Mouse (Mus musculus) midbrain, embryonic 13.5 days (tissue): ENCODE results near the gene Il20rb. TPM values are rescaled to one million over a fixed set of nuclear protein-coding genes. Genes with fewer than 3 reads are reported as not detected.

Experiments
- ATAC-seq: fragments of 200-750 bp; cut with Nextera tagmentation; 2 replicates; pipeline ENCODE4 v1.8.0; 2017; ENCODE audit warnings: mild to moderate bottlenecking, moderate TSS enrichment, moderate library complexity
- H3K27ac ChIP-seq: fragments of 300-500 bp; sonication (generic); 2 replicates; pipeline ENCODE4 v1.5.1; 2015; ENCODE audit warnings: inconsistent platforms, mild to moderate bottlenecking, moderate library complexity
- H3K27me3 ChIP-seq: fragments of 300-500 bp; sonication (generic); 2 replicates; pipeline ENCODE4 v1.6.1; 2015; ENCODE audit warnings: mild to moderate bottlenecking, inconsistent platforms
- H3K36me3 ChIP-seq: fragments of 300-500 bp; sonication (generic); 2 replicates; pipeline ENCODE4 v1.6.1; 2015; ENCODE audit warnings: mild to moderate bottlenecking, inconsistent platforms
- H3K4me1 ChIP-seq: fragments of 300-500 bp; sonication (generic); replicated peaks from 2 replicates; pipeline ENCODE4 v1.6.1; 2015; ENCODE audit warnings: inconsistent platforms
- H3K4me2 ChIP-seq: fragments of 300-500 bp; sonication (generic); replicated peaks from 2 replicates; pipeline ENCODE4 v1.6.1; 2015; ENCODE audit warnings: moderate library complexity, mild to moderate bottlenecking, inconsistent platforms
- H3K4me3 ChIP-seq: fragments of 300-500 bp; sonication (generic); replicated peaks from 2 replicates; pipeline ENCODE4 v1.5.1; 2015; ENCODE audit warnings: mild to moderate bottlenecking, inconsistent platforms
- H3K9ac ChIP-seq: fragments of 300-500 bp; sonication (generic); replicated peaks from 2 replicates; pipeline ENCODE4 v1.6.1; 2015; ENCODE audit warnings: mild to moderate bottlenecking, inconsistent platforms
- H3K9me3 ChIP-seq: fragments of 300-500 bp; sonication (generic); 2 replicates; pipeline ENCODE4 v1.6.1; 2016; ENCODE audit warnings: mild to moderate bottlenecking, inconsistent platforms
- WGBS: fragments of 180-500 bp; shearing (Covaris S2); methylation state at CpG from one replicate; pipeline ENCODE4 v1.1.7; 2015; 5-methylcytosine and 5-hydroxymethylcytosine counted together
- polyA plus RNA-seq: library from polyadenylated mRNA; unstranded; fragments of >200 nt; fragmentation: Nextera tagmentation; extraction: Ambion mirVana; gene quantifications from 2 replicates; pipeline ENCODE4 v1.2.1, GENCODE M21; 2015

Gene Il20rb
- polyA plus RNA-seq, 1 experiment from 2014 or later: 0.86 TPM

DNA sequence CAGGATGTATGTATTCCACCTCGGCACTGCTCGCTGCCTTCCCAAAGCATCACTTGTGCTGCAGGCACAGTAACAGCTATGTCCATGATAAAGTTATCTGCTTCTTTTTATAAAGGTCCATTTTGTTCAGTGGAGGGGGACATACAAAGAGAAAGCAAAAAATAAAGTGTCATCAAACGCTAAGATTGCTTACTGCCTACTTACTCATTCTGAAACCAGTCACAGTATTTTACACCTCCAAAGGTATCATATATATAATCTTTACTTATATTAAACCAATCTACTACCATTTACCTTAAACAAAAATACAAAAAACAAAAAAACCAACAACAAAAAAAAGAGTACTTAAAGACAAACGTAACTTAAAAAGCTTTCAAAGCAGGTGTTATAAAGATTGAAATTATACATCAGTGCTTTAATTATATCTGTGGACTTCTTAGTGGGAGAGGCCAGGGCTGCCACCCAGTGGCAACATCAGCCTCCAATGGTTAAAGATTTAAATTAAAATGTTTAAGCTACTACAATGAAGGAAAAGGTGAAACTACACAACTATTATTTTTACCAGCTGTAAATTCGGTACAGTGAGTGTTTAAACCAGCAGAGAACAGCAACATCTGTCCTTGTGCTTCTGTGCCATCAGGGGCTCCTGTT is 7.1 kb upstream of the Il20rb start:
- no peak for ATAC-seq
- no peak overlapping the region for H3K9ac ChIP-seq
- 0 out of 2 replicates have a peak, but pooled peaks cover 4% of the 10 kb centered on the region for H3K36me3 ChIP-seq
- H3K4me3 ChIP-seq: no peak overlapping the region
- H3K9me3 ChIP-seq: no peaks in the 10 kb centered on the region
- no peaks in the 10 kb centered on the region for H3K4me1 ChIP-seq
- no peak overlapping the region for H3K27ac ChIP-seq
- no peak overlapping the region for H3K4me2 ChIP-seq
- 89% methylated on average over 5 of the region's 5 CpGs for WGBS
- H3K27me3 ChIP-seq: no peaks in the 10 kb centered on the region

DNA sequence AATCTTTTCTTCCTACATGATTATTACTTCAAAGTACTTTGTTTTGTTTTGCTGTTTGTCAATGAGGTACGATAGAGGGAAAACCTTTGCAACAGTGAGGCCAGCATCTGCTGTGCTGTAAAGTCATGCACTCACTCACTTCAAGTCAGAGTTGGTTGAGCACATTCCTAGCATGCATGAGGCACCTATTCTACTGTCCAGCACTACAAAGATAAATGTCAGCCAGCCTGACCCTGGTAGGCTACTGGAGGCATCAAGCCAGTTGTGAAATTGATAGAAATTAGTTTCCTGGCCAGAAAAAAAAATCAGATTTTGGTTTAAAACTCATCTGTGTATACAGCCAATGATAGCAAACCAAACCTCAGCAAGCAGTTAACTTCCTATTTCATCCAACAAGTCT is 4.8 kb upstream of the Il20rb start:
- Histone ChIP-seq H3K9ac (no peak overlapping the region), H3K36me3 (no peaks in the 10 kb centered on the region), H3K27ac (no peak overlapping the region), H3K4me3 (no peak overlapping the region), H3K4me1 (no peaks in the 10 kb centered on the region), H3K4me2 (no peak overlapping the region), H3K9me3 (no peaks in the 10 kb centered on the region), H3K27me3 (no peaks in the 10 kb centered on the region)
- ATAC-seq: no peak
- WGBS: 98% methylated on average over 1 of the region's 1 CpGs

DNA sequence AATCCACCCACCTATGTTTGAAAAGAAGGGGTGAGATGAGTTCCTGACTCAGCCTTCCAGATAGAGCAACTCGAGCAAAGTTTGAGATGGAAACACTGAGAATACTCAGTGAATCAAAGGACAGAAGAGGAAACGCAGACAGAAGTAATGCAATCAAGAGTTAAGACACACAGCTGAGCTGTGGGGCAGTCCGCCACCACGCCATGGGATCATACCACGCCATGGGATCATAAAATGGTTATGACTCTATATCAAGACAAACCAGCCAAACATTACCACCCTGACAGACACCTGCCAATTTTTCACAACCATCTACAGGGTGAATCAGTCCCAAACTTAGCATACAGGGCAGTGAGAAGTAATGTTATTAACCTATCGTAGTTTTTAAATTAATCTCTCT is 2.4 kb upstream of the Il20rb start:
- no peak for ATAC-seq
- H3K27me3 ChIP-seq: no peaks in the 10 kb centered on the region
- H3K9me3 ChIP-seq: no peaks in the 10 kb centered on the region
- no peak overlapping the region for H3K9ac ChIP-seq
- H3K4me3 ChIP-seq: no peak overlapping the region
- no peaks in the 10 kb centered on the region for H3K36me3 ChIP-seq
- H3K27ac ChIP-seq: no peak overlapping the region
- H3K4me2 ChIP-seq: no peak overlapping the region
- H3K4me1 ChIP-seq: no peaks in the 10 kb centered on the region
- WGBS: 96% methylated on average over 6 of the region's 6 CpGs

DNA sequence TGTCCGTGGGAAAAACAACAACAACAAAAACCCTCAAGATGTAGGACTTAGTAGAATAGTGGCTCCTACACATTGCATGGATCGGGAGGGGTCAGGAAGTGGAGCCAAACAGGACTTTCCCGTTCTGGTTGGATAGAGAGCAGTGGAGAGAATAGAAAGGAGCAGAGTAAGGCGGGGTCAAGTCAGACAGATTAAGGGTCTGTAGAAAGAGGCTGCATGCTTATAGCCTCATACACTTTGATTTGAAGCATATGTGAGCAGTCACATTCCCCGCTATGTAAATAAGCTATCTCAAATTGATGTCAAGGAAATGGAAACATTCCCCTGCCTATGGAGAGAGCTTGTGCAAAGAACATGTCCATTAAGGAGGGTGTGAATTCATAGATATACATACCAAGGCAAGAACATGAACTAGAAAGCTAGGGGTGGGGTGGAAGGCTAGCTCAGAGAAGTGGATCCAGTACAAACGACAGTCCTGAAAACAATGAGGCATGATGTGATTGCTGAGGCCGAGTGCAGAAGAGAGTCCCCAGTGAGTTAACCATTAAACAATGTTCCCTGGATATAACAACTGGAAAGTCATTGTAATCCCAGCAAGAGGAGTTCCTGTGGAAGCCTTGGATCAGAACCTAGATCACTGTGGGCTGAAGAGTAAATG is 1.6 kb upstream of the Il20rb start:
- H3K4me2 ChIP-seq: no peak overlapping the region
- no peak overlapping the region for H3K27ac ChIP-seq
- no peaks in the 10 kb centered on the region for H3K4me1 ChIP-seq
- H3K27me3 ChIP-seq: no peaks in the 10 kb centered on the region
- no peak overlapping the region for H3K4me3 ChIP-seq
- H3K9me3 ChIP-seq: no peaks in the 10 kb centered on the region
- H3K36me3 ChIP-seq: no peaks in the 10 kb centered on the region
- H3K9ac ChIP-seq: no peak overlapping the region
- no peak for ATAC-seq
- 80% methylated on average over 7 of the region's 7 CpGs for WGBS

DNA sequence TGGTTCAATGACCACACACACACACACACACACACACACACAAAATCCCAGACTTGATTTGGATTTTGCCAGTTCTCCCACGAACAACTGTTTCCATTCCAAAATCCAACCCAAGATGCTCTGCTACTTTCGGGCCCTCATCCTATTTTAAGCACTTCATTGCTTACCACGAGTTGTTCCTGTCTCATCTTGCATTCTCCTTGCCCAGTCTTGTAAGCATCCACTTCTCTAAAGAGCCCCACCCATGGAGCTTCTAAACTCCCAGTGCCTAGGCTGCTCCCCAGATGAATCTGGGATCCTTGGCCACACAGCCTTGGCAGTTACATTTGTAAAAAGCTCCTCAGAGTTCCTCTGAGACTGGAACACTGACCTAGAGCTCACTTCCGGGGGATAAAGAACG is 3.3 kb downstream of the Il20rb start:
- H3K4me3 ChIP-seq: no peak overlapping the region
- no peaks in the 10 kb centered on the region for H3K9me3 ChIP-seq
- no peaks in the 10 kb centered on the region for H3K27me3 ChIP-seq
- H3K27ac ChIP-seq: no peak overlapping the region
- WGBS: 94% methylated on average over 5 of the region's 5 CpGs
- H3K36me3 ChIP-seq: no peaks in the 10 kb centered on the region
- no peak overlapping the region for H3K9ac ChIP-seq
- H3K4me1 ChIP-seq: peaks cover 4% of the 10 kb centered on the region; the same call in 1 of the 2 replicates
- H3K4me2 ChIP-seq: no peak overlapping the region
- no peak for ATAC-seq

DNA sequence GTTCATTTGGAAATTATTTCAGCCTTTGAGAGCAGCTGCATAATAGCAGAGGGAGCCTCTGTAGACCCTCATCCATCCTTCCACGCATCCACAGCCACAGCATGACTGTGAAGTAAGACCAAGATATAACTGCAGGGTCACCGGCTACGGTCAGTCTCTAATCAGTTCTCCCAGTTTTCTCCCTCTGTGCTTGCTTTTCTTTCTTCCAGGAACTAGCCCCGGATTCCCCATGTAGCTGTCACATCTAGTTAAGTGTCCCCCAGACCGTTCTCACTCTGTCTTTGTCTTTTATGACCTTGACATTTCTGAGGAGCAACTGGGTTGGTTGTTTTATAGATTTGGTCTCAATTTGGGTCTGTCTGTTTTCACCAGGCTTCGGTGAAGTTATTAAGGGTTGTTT is 5.0 kb downstream of the Il20rb start:
- Histone ChIP-seq H3K4me1 (peaks cover 4% of the 10 kb centered on the region; the same call in 1 of the 2 replicates), H3K27me3 (no peaks in the 10 kb centered on the region), H3K4me3 (no peak overlapping the region), H3K9ac (no peak overlapping the region), H3K9me3 (peaks cover 7% of the 10 kb centered on the region), H3K27ac (0 out of 2 replicates have a peak overlapping the region, but pooled peaks have one; percentile 39), H3K4me2 (no peak overlapping the region), H3K36me3 (no peaks in the 10 kb centered on the region)
- WGBS: 68% methylated on average over 6 of the region's 6 CpGs
- no peak for ATAC-seq

DNA sequence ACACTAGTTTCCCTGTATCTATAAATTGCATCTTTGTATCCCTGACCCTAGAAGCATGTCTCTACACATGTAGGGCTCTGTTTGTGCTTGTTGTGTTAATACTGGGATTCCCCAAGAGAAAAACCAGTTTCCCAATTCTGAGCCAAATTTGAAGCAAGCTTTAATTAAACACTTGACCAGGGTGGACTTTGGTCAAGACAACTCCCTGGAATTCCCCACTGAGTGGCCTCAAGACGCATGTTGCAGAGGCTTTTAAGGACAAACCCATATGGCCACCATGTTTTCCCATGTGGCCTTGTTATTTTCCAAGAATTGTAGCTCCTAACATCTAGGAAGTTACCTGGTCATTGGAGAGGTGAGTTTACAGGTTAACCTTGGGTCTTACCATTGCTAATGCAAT is 12.5 kb downstream of the Il20rb start:
- ATAC-seq: no peak

DNA sequence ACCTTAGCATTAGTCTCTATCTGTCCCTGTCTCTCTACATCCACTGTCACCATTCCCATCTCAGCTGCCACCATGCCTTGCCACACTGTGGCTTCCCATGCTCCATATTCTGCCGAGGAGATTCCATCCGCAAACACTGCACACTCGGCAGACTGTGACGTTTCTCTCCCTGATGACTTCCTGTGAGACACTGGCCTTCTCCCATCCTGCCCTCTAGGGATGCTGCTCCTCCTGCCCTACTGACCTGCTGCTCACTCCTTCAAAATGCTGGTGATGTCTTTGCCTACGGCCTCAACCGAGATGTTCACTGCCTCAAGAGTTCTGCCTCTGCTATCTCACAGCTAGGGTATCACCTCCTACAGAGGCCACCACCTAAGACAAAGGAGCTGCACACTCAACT is 13.2 kb downstream of the Il20rb start:
- H3K27me3 ChIP-seq: no peaks in the 10 kb centered on the region
- no peak overlapping the region for H3K27ac ChIP-seq
- H3K4me3 ChIP-seq: no peak overlapping the region
- H3K36me3 ChIP-seq: no peaks in the 10 kb centered on the region
- WGBS: 92% methylated on average over 6 of the region's 6 CpGs
- H3K9ac ChIP-seq: no peak overlapping the region
- ATAC-seq: no peak
- H3K4me2 ChIP-seq: no peak overlapping the region
- no peaks in the 10 kb centered on the region for H3K4me1 ChIP-seq
- peaks cover 9% of the 10 kb centered on the region for H3K9me3 ChIP-seq

More for the DNA sequence above, 12.5 kb downstream of the Il20rb start:
- no peak overlapping the region for H3K27ac ChIP-seq
- WGBS: 97% methylated on average over 1 of the region's 1 CpGs
- H3K4me2 ChIP-seq: no peak overlapping the region
- no peaks in the 10 kb centered on the region for H3K27me3 ChIP-seq
- H3K4me1 ChIP-seq: no peaks in the 10 kb centered on the region
- H3K9me3 ChIP-seq: peaks cover 9% of the 10 kb centered on the region
- H3K36me3 ChIP-seq: no peaks in the 10 kb centered on the region
- no peak overlapping the region for H3K4me3 ChIP-seq
- H3K9ac ChIP-seq: no peak overlapping the region

DNA sequence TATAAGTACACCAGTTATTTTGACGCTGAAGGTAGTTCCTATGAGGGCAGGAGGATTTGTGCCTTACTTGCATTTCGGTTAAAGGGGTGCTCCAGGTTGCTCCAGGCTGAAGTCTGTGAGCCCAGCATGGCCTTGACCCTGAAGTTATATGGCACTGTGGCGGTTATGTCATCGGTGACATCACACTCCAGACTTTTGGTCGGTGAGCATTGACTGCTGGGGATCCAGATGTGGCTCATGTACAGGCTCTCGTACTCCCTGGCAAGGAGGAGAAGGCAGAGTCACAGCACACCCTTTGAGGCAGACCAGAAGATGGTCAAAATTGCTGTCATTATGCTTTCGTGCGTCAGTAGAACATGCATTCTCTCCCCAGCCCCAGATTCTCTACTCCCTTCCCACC is 13.7 kb downstream of the Il20rb start:
- H3K9me3 ChIP-seq: peaks cover 9% of the 10 kb centered on the region
- no peak for ATAC-seq
- H3K4me1 ChIP-seq: no peaks in the 10 kb centered on the region
- H3K36me3 ChIP-seq: no peaks in the 10 kb centered on the region
- H3K9ac ChIP-seq: no peak overlapping the region
- H3K4me3 ChIP-seq: no peak overlapping the region
- no peak overlapping the region for H3K27ac ChIP-seq
- 90% methylated on average over 8 of the region's 8 CpGs for WGBS
- H3K27me3 ChIP-seq: no peaks in the 10 kb centered on the region
- H3K4me2 ChIP-seq: no peak overlapping the region

DNA sequence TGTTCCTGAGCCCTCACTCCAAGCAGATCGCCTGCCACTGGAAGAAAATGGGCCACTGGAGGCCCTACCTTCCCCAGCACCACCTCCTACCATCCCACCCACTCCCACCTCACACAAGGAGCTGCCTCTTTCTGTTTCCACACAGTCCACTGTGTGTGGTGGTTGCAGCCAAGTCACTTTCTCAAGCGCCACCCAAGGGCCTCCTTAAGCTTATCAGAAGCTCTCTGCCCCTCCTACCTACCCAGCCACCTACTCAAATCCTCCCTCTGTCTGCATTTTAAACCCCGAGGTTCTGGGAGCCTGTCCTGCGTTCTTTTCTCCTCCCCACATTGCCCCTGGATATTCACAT is 15.0 kb downstream of the Il20rb start:
- no peak overlapping the region for H3K27ac ChIP-seq
- no peaks in the 10 kb centered on the region for H3K27me3 ChIP-seq
- H3K9me3 ChIP-seq: 0 out of 2 replicates have a peak, but pooled peaks cover 1% of the 10 kb centered on the region
- H3K4me3 ChIP-seq: no peak overlapping the region
- 67% methylated on average over 4 of the region's 4 CpGs for WGBS
- H3K36me3 ChIP-seq: no peaks in the 10 kb centered on the region
- ATAC-seq: no peak
- H3K4me2 ChIP-seq: no peak overlapping the region
- H3K9ac ChIP-seq: no peak overlapping the region
- no peaks in the 10 kb centered on the region for H3K4me1 ChIP-seq

DNA sequence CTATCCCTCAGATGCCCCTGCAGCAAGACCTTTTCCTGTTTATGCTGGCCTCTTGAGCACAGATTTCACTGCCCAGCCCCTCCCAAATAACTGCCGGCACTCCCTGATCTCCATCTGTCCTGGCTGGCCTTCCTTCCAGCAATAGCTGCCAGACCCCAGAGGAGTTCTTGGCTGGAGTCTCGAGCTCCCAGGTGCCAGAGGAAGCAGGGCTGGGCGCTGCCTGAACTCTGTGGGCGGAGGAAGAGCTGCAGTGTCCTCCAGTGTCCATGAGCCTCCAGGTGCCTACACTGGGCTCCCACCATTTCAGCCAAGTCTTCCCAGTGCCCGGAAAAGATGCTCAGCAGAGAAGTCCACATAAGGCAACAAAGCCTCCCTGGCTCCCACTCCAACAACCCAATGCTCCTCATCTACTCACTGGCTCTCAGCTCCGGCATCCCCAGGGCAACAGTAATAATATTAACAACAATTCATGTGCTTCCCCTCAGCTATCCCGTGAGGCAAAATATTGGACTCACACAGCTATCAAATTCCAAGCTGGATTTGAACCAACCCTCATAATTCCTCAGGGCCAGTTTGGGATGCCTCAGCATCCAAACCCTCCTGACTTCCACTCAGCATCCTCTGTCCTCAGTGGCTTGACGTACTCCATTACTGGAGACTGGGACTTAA is 15.5 kb downstream of the Il20rb start:
- Histone ChIP-seq H3K9ac (no peak overlapping the region), H3K4me1 (no peaks in the 10 kb centered on the region), H3K27ac (no peak overlapping the region), H3K36me3 (no peaks in the 10 kb centered on the region), H3K4me3 (no peak overlapping the region), H3K9me3 (no peaks in the 10 kb centered on the region), H3K4me2 (no peak overlapping the region), H3K27me3 (no peaks in the 10 kb centered on the region)
- WGBS: 81% methylated on average over 8 of the region's 8 CpGs
- no peak for ATAC-seq

DNA sequence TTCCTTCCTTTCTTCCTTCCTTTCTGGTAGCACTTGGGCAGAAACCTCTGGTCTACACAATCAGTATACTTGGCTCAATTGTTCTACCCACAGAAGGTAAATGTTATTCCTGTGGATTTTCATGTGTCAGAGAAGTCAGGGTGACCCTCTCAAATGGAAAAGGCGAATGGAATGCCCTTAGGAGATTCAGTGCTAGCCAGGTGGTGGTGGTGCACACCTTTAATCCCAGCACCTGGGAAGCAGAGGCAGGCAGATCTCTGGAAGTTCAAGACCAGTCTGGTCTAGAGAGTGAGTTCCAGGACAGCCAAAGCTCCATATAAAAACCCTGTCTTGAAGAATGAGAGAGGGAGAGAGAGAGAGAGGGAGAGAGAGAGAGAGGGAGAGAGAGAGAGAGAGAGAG is 16.4 kb downstream of the Il20rb start:
- Histone ChIP-seq H3K27me3 (no peaks in the 10 kb centered on the region), H3K4me2 (no peak overlapping the region), H3K36me3 (no peaks in the 10 kb centered on the region), H3K27ac (no peak overlapping the region), H3K9ac (no peak overlapping the region), H3K4me1 (no peaks in the 10 kb centered on the region), H3K9me3 (no peaks in the 10 kb centered on the region), H3K4me3 (no peak overlapping the region)
- 70% methylated on average over 1 of the region's 1 CpGs for WGBS
- no peak for ATAC-seq
